Mouse (Mus musculus) kidney, embryonic 14.5 days (tissue): ENCODE data around the gene Znrd1as. TPM values are rescaled to one million over a fixed set of nuclear protein-coding genes. Genes with fewer than 3 reads are reported as not detected.

Experiments
- ATAC-seq: fragments of 200-750 bp; cut with Nextera tagmentation; 2 replicates; pipeline ENCODE4 v1.8.0; 2017; ENCODE audit warnings: moderate number of reproducible peaks, mild to moderate bottlenecking, moderate TSS enrichment, moderate library complexity; ENCODE audit not compliant: low FRiP score, low TSS enrichment
- H3K27ac ChIP-seq: fragments of 300-500 bp; sonication (generic); 2 replicates; pipeline ENCODE4 v1.5.1; 2014; ENCODE audit warnings: low read depth, mild to moderate bottlenecking, low read length, moderate library complexity, mixed read lengths
- H3K27me3 ChIP-seq: fragments of 300-500 bp; sonication (generic); 2 replicates; pipeline ENCODE4 v1.6.1; 2014; ENCODE audit warnings: mild to moderate bottlenecking, low read length; ENCODE audit not compliant: control insufficient read depth, insufficient read depth
- H3K36me3 ChIP-seq: fragments of 300-500 bp; sonication (generic); 2 replicates; pipeline ENCODE4 v1.6.1; 2014; ENCODE audit warnings: low read length, mixed read lengths; ENCODE audit not compliant: control insufficient read depth, insufficient read depth
- H3K4me1 ChIP-seq: fragments of 300-500 bp; sonication (generic); 2 replicates; pipeline ENCODE4 v1.6.1; 2014; ENCODE audit warnings: low read length, mixed read lengths; ENCODE audit not compliant: control insufficient read depth, insufficient read depth
- H3K4me2 ChIP-seq: fragments of 300-500 bp; sonication (generic); replicated peaks from 2 replicates; pipeline ENCODE4 v1.6.1; 2014; ENCODE audit warnings: low read depth, mild to moderate bottlenecking, low read length
- H3K4me3 ChIP-seq: fragments of 300-500 bp; sonication (generic); 2 replicates; pipeline ENCODE4 v1.5.1; 2014; ENCODE audit warnings: mild to moderate bottlenecking, low read length
- H3K9ac ChIP-seq: fragments of 300-500 bp; sonication (generic); 2 replicates; pipeline ENCODE4 v1.6.1; 2014; ENCODE audit warnings: low read depth, mild to moderate bottlenecking, low read length, moderate library complexity
- H3K9me3 ChIP-seq: fragments of 300-500 bp; sonication (generic); 2 replicates; pipeline ENCODE4 v1.6.1; 2016; ENCODE audit warnings: low read length; ENCODE audit not compliant: control insufficient read depth
- WGBS: fragments of 180-500 bp; shearing (Covaris S2); extraction: QIAGEN DNeasy Blood & Tissue Kit; methylation state at CpG from one replicate; pipeline ENCODE4 v1.1.7; 2014; 5-methylcytosine and 5-hydroxymethylcytosine counted together
- polyA plus RNA-seq: library from polyadenylated mRNA; unstranded; fragments of >200 nt; fragmentation: Nextera tagmentation; extraction: Ambion mirVana; gene quantifications from 2 replicates; pipeline ENCODE4 v1.2.1, GENCODE M21; 2014

The Znrd1as gene
- polyA plus RNA-seq, 1 experiment from 2014 or later = 6.6 TPM

- no peak overlapping the region for H3K4me2 ChIP-seq
- H3K4me1 ChIP-seq = no peaks in the 10 kb centered on the region
- H3K4me3 ChIP-seq = no peak overlapping the region
- H3K9me3 ChIP-seq = no peaks in the 10 kb centered on the region
- no peak overlapping the region for H3K9ac ChIP-seq
- ATAC-seq = no peak
- WGBS = 66% methylated on average over 5 of the region's 5 CpGs
- no peaks in the 10 kb centered on the region for H3K27me3 ChIP-seq
- peaks cover 16% of the 10 kb centered on the region for H3K36me3 ChIP-seq
- no peak overlapping the region for H3K27ac ChIP-seq
Observed at GRCm38 (mm10) chr17:37012141-37012540, 53.7 kb downstream of the Znrd1as start.

Other genes starting within 250 kb of the Znrd1as start
- not detected in 2 replicates for gene H2-M10.5, start 185.7 kb upstream of the Znrd1as start, polyA plus RNA-seq
- gene H2-M10.6, start 146.4 kb upstream of the Znrd1as start, polyA plus RNA-seq = not detected in 2 replicates
- gene Trim26, start 121.5 kb upstream of the Znrd1as start, polyA plus RNA-seq = 23.7 and 32.3 TPM in 2 replicates
- 0.10 and 0.23 TPM in 2 replicates for gene Trim15, start 91.4 kb upstream of the Znrd1as start, polyA plus RNA-seq
- 1.3 and 2.9 TPM in 2 replicates for gene Trim10, start 89.0 kb upstream of the Znrd1as start, polyA plus RNA-seq
- not detected in 2 replicates for gene Trim40, start 68.5 kb upstream of the Znrd1as start, polyA plus RNA-seq
- not detected in 2 replicates for gene Trim31, start 60.5 kb upstream of the Znrd1as start, polyA plus RNA-seq
- 0.22 and 0.37 TPM in 2 replicates for gene Rnf39, start 15.7 kb upstream of the Znrd1as start, polyA plus RNA-seq
- gene Ppp1r11, start 6.9 kb upstream of the Znrd1as start, polyA plus RNA-seq = 125 and 163 TPM in 2 replicates
- gene Znrd1, start within 50 bp of the Znrd1as start, polyA plus RNA-seq = 97.6 and 130 TPM in 2 replicates
- not detected in 2 replicates for gene 2410137M14Rik, start 22.6 kb downstream of the Znrd1as start, polyA plus RNA-seq
- gene H2-M5, start 30.9 kb downstream of the Znrd1as start, polyA plus RNA-seq = 0.16 and 0.39 TPM in 2 replicates
- 44.6 and 67.5 TPM in 2 replicates for gene Zfp57, start 42.6 kb downstream of the Znrd1as start, polyA plus RNA-seq
- gene Mog, start 64.8 kb downstream of the Znrd1as start, polyA plus RNA-seq = 0.12 and 0.14 TPM in 2 replicates
- gene Gabbr1, start 87.4 kb downstream of the Znrd1as start, polyA plus RNA-seq = 8.1 and 11.6 TPM in 2 replicates
- not detected in 2 replicates for gene Olfr90, start 129.9 kb downstream of the Znrd1as start, polyA plus RNA-seq
- gene Olfr91, start 139.7 kb downstream of the Znrd1as start, polyA plus RNA-seq = not detected in 2 replicates
- gene Olfr92, start 161.5 kb downstream of the Znrd1as start, polyA plus RNA-seq = not detected in 2 replicates
- not detected in 2 replicates for gene Olfr93, start 202.9 kb downstream of the Znrd1as start, polyA plus RNA-seq
- gene Ubd, start 235.3 kb downstream of the Znrd1as start, polyA plus RNA-seq = not detected in 2 replicates
- gene Olfr94, start 242.4 kb downstream of the Znrd1as start, polyA plus RNA-seq = not detected in 2 replicates